Mouse (Mus musculus) forelimb bud, embryonic 11.5 days (tissue): ENCODE data around the gene Ptgs2.

Experiments used
- DNase-seq: peaks from one replicate; pipeline ENCODE4 v3.0.0-alpha.2; 2012; ENCODE audit warnings: low read depth, low spot score

The Ptgs2 gene

DNA sequence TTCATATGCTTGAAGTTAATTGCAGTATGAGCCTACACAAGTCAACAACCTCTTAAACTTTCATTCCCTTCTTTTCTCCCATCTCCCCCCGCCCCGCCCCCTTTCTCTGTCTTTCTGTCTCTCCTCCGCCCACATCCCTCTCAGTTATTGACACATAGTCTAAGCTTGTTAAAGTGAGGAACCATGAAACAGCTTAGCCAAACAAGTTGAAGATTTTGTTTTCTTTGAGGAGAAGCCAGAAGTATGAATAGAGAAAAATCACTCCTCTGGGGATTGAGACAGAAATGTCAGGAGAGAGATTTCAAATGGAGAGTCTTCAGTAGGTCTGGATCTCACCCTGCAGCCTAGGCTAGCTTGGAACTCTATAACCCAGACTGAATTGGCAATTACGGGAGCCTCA is 47.4 kb downstream of the Ptgs2 start:
- no peak for DNase-seq

DNA sequence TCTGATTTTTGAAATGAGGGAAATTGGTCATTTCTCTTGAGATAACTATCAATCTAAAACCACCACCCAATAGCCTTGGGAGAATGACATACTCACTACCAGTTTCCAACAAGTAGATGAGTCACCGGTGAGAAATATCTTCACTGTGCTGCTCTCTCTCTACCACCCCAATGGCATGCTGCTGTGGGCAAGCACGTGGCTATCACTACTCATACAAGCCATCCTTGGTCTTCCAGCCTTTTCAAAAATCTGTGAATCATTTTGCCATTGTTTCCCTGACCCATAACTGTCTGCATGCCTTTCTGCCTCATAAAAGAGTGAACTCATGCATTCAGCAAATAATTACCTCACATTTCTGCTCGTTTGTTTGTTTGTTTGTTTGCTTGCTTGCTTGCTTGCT is 51.6 kb downstream of the Ptgs2 start:
- no peak for DNase-seq
